In the genomic region with DNA sequence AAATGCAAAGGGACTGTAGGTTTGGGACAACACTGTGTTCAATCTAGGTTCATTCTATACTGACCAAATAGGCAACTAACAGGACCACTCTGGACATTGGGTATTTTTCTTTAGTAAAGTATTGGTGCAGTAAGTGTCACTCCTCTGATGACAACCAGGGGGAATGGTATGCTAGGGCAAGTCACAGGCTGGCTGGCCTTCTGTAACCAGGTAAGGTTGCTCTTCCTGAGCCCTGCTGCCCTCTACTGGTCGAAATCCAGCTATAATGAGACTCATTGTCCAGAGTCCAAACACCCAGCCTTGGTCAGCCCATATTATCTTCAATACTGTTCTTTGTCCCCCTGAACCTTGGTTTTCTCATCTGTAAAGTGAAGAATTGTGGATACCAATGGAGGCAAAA, we compare ENCODE assay signal across 8 mouse cellular contexts. TPM values are rescaled to one million over a fixed set of nuclear protein-coding genes. Genes with fewer than 3 reads are reported as not detected.
DNase-seq lines count a peak whose midpoint lies in the region; ATAC-seq and TF ChIP-seq lines count a peak whose summit lies in the region.

No protein-coding gene starts in this region.

- no peaks in the 10 kb centered on the region; the same call in 1 of the 2 replicates for H3K36me3 ChIP-seq in forebrain, embryonic 10.5 days (replicated peaks)
- H3K36me3 ChIP-seq in forebrain, embryonic 13.5 days (ENCODE audit: poor library complexity, severe bottlenecking) = no peaks in the 10 kb centered on the region
- no peaks in the 10 kb centered on the region for H3K36me3 ChIP-seq in E14TG2a.4 (ENCODE audit: insufficient read depth, low read length)
- peaks cover 9% of the 10 kb centered on the region; the same call in 1 of the 2 replicates for H3K36me3 ChIP-seq in kidney, embryonic 15.5 days
- H3K36me3 ChIP-seq in lung, embryonic 14.5 days (ENCODE audit: insufficient read depth) = no peaks in the 10 kb centered on the region

- H3K4me1 ChIP-seq in forebrain, embryonic 10.5 days = no peaks in the 10 kb centered on the region
- H3K4me1 ChIP-seq in forebrain, embryonic 13.5 days = no peaks in the 10 kb centered on the region
- H3K4me1 ChIP-seq in E14TG2a.4 (replicated peaks; ENCODE audit: low read depth, low read length) = no peaks in the 10 kb centered on the region
- H3K4me1 ChIP-seq in kidney, embryonic 15.5 days = no peaks in the 10 kb centered on the region
- H3K4me1 ChIP-seq in lung, embryonic 14.5 days (ENCODE audit: insufficient read depth) = no peaks in the 10 kb centered on the region

- H3K9me3 ChIP-seq in forebrain, embryonic 10.5 days = peaks cover 5% of the 10 kb centered on the region; the same call in 1 of the 2 replicates
- no peaks in the 10 kb centered on the region for H3K9me3 ChIP-seq in forebrain, embryonic 13.5 days (replicated peaks)
- no peaks in the 10 kb centered on the region for H3K9me3 ChIP-seq in E14TG2a.4 (ENCODE audit: low read length)
- H3K9me3 ChIP-seq in kidney, embryonic 15.5 days (replicated peaks) = no peaks in the 10 kb centered on the region
- H3K9me3 ChIP-seq in lung, embryonic 14.5 days (ENCODE audit: low read depth, low read length) = no peaks in the 10 kb centered on the region

- H3K27ac ChIP-seq in forebrain, embryonic 10.5 days = no peak overlapping the region
- no peak overlapping the region for H3K27ac ChIP-seq in forebrain, embryonic 13.5 days
- H3K27ac ChIP-seq in kidney, embryonic 15.5 days = no peak overlapping the region
- no peak overlapping the region for H3K27ac ChIP-seq in lung, embryonic 14.5 days (ENCODE audit: low read depth)

- no peak overlapping the region for H3K4me3 ChIP-seq in forebrain, embryonic 10.5 days
- H3K4me3 ChIP-seq in forebrain, embryonic 13.5 days = no peak overlapping the region
- no peak overlapping the region for H3K4me3 ChIP-seq in E14TG2a.4 (replicated peaks; ENCODE audit: low read length)
- H3K4me3 ChIP-seq in kidney, embryonic 15.5 days (replicated peaks) = no peak overlapping the region
- H3K4me3 ChIP-seq in lung, embryonic 14.5 days (ENCODE audit: low read depth, low read length) = no peak overlapping the region

- no peaks in the 10 kb centered on the region for H3K27me3 ChIP-seq in forebrain, embryonic 10.5 days (ENCODE audit: poor library complexity, severe bottlenecking)
- H3K27me3 ChIP-seq in forebrain, embryonic 13.5 days = no peaks in the 10 kb centered on the region
- H3K27me3 ChIP-seq in E14TG2a.4 (ENCODE audit: insufficient read depth, low read length) = 0 out of 2 replicates have a peak, but pooled peaks cover 3% of the 10 kb centered on the region
- no peaks in the 10 kb centered on the region for H3K27me3 ChIP-seq in kidney, embryonic 15.5 days
- no peaks in the 10 kb centered on the region for H3K27me3 ChIP-seq in lung, embryonic 14.5 days (ENCODE audit: insufficient read depth, low read length)

- H3K9ac ChIP-seq in forebrain, embryonic 13.5 days = no peak overlapping the region
- H3K9ac ChIP-seq in kidney, embryonic 15.5 days = no peak overlapping the region
- H3K9ac ChIP-seq in lung, embryonic 14.5 days = no peak overlapping the region

- 0% methylated on average over 1 of the region's 1 CpGs for WGBS in forebrain, embryonic 10.5 days
- 0% methylated on average over 1 of the region's 1 CpGs for WGBS in forebrain, embryonic 13.5 days
- WGBS in kidney, embryonic 15.5 days = 0% methylated on average over 1 of the region's 1 CpGs
- 0% methylated on average over 1 of the region's 1 CpGs for WGBS in lung, embryonic 14.5 days

- no peak overlapping the region for H3K4me2 ChIP-seq in forebrain, embryonic 13.5 days
- no peak overlapping the region for H3K4me2 ChIP-seq in kidney, embryonic 15.5 days
- no peak overlapping the region for H3K4me2 ChIP-seq in lung, embryonic 14.5 days

- peak; percentile 70 for TF ChIP-seq CTCF in E14TG2a.4 (conservative IDR thresholded peaks at IDR 0.05; ENCODE audit: low read length)
- peak; percentile 75 for TF ChIP-seq CTCF in lung, embryonic 14.5 days (IDR thresholded peaks at IDR 0.05; ENCODE audit: low read depth)

- no peak for ATAC-seq in forebrain, embryonic 13.5 days
- ATAC-seq in kidney, embryonic 15.5 days (replicated peaks; ENCODE audit: low FRiP score) = 0 out of 2 replicates have a peak, but pooled peaks have one; percentile 36
- ATAC-seq in lung, embryonic 14.5 days (ENCODE audit: insufficient read depth) = no peak; the same call in 1 of the 2 replicates

- peak; percentile 45 for DNase-seq in forebrain, embryonic 10.5 days (ENCODE audit: extremely low spot score, low spot score)
- DNase-seq in cerebellum, adult 18-20 months = peak; percentile 86
- DNase-seq in gastrocnemius, postnatal 25 days = peak; percentile 28
- DNase-seq in lung, embryonic 14.5 days = peak; percentile 83
- DNase-seq in spleen, adult 18-20 months = peak; percentile 38 to 79

RNA-seq across cellular contexts. Expression of a gene that starts 19.1 kb away (rescaled TPM):
- polyA plus RNA-seq in forebrain, embryonic 10.5 days (2016; fragmentation: Nextera tagmentation; extraction: Ambion mirVana) = 55.2 and 57.2 TPM in 2 replicates
- polyA plus RNA-seq in forebrain, embryonic 13.5 days (2015; fragmentation: Nextera tagmentation; extraction: Ambion mirVana) = 38.8 and 43.9 TPM in 2 replicates
- 10 to 100 TPM; 26.5 to 28.3 TPM for total RNA-seq in gastrocnemius, postnatal 25 days (2021)
- 50.2 and 57.4 TPM in 2 replicates for polyA plus RNA-seq in kidney, embryonic 15.5 days (2015; fragmentation: Nextera tagmentation; extraction: Ambion mirVana)
- polyA plus RNA-seq in lung, embryonic 14.5 days (2014; fragmentation: Nextera tagmentation; extraction: Ambion mirVana) = 56.2 and 63.1 TPM in 2 replicates

RNA-seq across cellular contexts. Expression of a gene that starts 22.0 kb away (rescaled TPM):
- polyA plus RNA-seq in forebrain, embryonic 10.5 days (2016; fragmentation: Nextera tagmentation; extraction: Ambion mirVana) = 20.8 and 23.2 TPM in 2 replicates
- 5.5 and 6.6 TPM in 2 replicates for polyA plus RNA-seq in forebrain, embryonic 13.5 days (2015; fragmentation: Nextera tagmentation; extraction: Ambion mirVana)
- under 1 TPM; 0.56 to 0.75 TPM for total RNA-seq in gastrocnemius, postnatal 25 days (2021)
- 41.1 and 43.0 TPM in 2 replicates for polyA plus RNA-seq in kidney, embryonic 15.5 days (2015; fragmentation: Nextera tagmentation; extraction: Ambion mirVana)
- 33.7 and 46.0 TPM in 2 replicates for polyA plus RNA-seq in lung, embryonic 14.5 days (2014; fragmentation: Nextera tagmentation; extraction: Ambion mirVana)

Comparison
In these comparisons a context has a peak if more than half of its experiments do, and no peak if none do; other contexts are left out.
1. DNase-seq: peak in every context shown above with its lines; median percentile 86 in cerebellum, adult 18-20 months; 83 in lung, embryonic 14.5 days; 58 in spleen, adult 18-20 months; 45 in forebrain, embryonic 10.5 days; 28 in gastrocnemius, postnatal 25 days.